Mouse (Mus musculus) heart, adult 18-20 months (tissue): ENCODE measurements around the gene Dixdc1. TPM values are rescaled to one million over a fixed set of nuclear protein-coding genes. Genes with fewer than 3 reads are reported as not detected.

Experiments
- DNase-seq, 2 experiments: peaks; one replicate each; pipeline ENCODE4 v3.0.0; 2021 to 2022; ENCODE audit warnings: mixed read lengths in 1 of 2
- long read RNA-seq, 2 experiments: library from polyadenylated mRNA; stranded (forward); transcript quantifications; one replicate each; pipeline ENCODE4 v2.0.0; 2021
- total RNA-seq, 2 experiments: library from RNA; stranded (reverse); gene quantifications; 2 replicates each; pipeline ENCODE4 v1.2.3; 2021

Dixdc1 gene
- total RNA-seq = 1 to 10 TPM; 3.0 to 4.1 TPM
- long read RNA-seq, experiment 1, partial matches to known transcripts = 0 of 1 reads
- long read RNA-seq, experiment 1, other reads (novel, unspliced or antisense) = 1 of 1 reads
- long read RNA-seq, experiment 2, partial matches to known transcripts = 0 of 1 reads
- long read RNA-seq, experiment 2, other reads (novel, unspliced or antisense) = 1 of 1 reads

- peak; percentile 95 to 96 for DNase-seq
Observed at GRCm38 (mm10) chr9:50738914-50739870, at the start of gene Dixdc1. Gene Dixdc1, minus strand, starts transcription at chr9:50739517.

- DNase-seq = peak in 1 of 2 experiments; percentile 50
Observed at GRCm38 (mm10) chr9:50782155-50782554, 42.8 kb upstream of the Dixdc1 start.

GRCm38 (mm10) chr9:50776162-50776760, 36.9 kb upstream of the Dixdc1 start:
- no peak for DNase-seq

- peak in 1 of 2 experiments; percentile 34 for DNase-seq
Observed at GRCm38 (mm10) chr9:50775662-50776126, 36.4 kb upstream of the Dixdc1 start.

- DNase-seq = peak; percentile 90 to 96
Observed at GRCm38 (mm10) chr9:50774991-50775612, 35.8 kb upstream of the Dixdc1 start, which contains the start of the genes Alg9 and 1110032A03Rik. Gene Alg9, plus strand, starts transcription at chr9:50775019. Gene 1110032A03Rik, minus strand, starts transcription at chr9:50775520.

GRCm38 (mm10) chr9:50774026-50774462, 34.7 kb upstream of the Dixdc1 start:
- no peak for DNase-seq

- DNase-seq = peak; percentile 36 to 45
Observed at GRCm38 (mm10) chr9:50770011-50770410, 30.7 kb upstream of the Dixdc1 start.

- DNase-seq = peak; percentile 99
Observed at GRCm38 (mm10) chr9:50768107-50769002, 29.0 kb upstream of the Dixdc1 start, which contains the start of gene Fdxacb1. Gene Fdxacb1, plus strand, starts transcription at chr9:50768236.

GRCm38 (mm10) chr9:50767531-50768106, 28.3 kb upstream of the Dixdc1 start:
- no peak for DNase-seq

- DNase-seq = peak in 1 of 2 experiments; percentile 42
Observed at GRCm38 (mm10) chr9:50763331-50763730, 24.0 kb upstream of the Dixdc1 start.

GRCm38 (mm10) chr9:50761520-50762243, 22.4 kb upstream of the Dixdc1 start:
- DNase-seq = no peak

- DNase-seq = no peak
Observed at GRCm38 (mm10) chr9:50756711-50757110, 17.4 kb upstream of the Dixdc1 start.

GRCm38 (mm10) chr9:50753947-50754346, 14.6 kb upstream of the Dixdc1 start:
- DNase-seq = peak; percentile 40 to 56

GRCm38 (mm10) chr9:50752784-50753615, 13.7 kb upstream of the Dixdc1 start:
- DNase-seq = peak; percentile 91 to 97

- peak; percentile 63 to 79 for DNase-seq
Observed at GRCm38 (mm10) chr9:50752054-50752602, 12.8 kb upstream of the Dixdc1 start, which contains the start of gene Hspb2. Gene Hspb2, minus strand, starts transcription at chr9:50752354.

GRCm38 (mm10) chr9:50751323-50751722, 12.0 kb upstream of the Dixdc1 start, which contains the start of gene Cryab:
Gene Cryab, plus strand, starts transcription at chr9:50751325.
- peak in 1 of 2 experiments; percentile 50 for DNase-seq

- DNase-seq = no peak
Observed at GRCm38 (mm10) chr9:50750706-50751105, 11.4 kb upstream of the Dixdc1 start.

- peak in 1 of 2 experiments; percentile 38 for DNase-seq
Observed at GRCm38 (mm10) chr9:50746214-50746677, 6.9 kb upstream of the Dixdc1 start, which contains the start of gene 2310030G06Rik. Gene 2310030G06Rik, minus strand, starts transcription at chr9:50746536.
